Mouse (Mus musculus): Measurements from ENCODE around the gene 4930402H24Rik.

Gene 4930402H24Rik

DNA sequence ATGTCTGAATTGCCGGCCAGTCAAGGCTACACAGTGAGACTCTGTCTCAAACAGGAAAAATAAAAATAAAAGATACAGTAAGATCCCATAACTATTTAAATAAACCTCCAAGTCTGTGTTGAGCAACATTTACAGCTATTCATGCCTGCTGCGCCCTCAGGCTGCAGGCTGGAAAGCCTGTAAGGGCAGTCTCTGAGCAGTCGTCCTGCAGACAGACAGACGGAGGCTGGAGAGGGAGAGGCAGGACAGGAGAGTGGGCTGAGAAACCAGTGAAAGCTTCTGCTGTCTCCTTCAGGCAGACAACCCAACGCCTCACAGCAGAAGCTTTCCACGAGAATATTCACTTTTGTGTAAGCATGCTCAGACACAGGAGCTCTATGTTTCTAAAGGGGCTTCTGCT is 92.5 kb downstream of the 4930402H24Rik start:
- CTCF ChIA-PET: no interaction called here

DNA sequence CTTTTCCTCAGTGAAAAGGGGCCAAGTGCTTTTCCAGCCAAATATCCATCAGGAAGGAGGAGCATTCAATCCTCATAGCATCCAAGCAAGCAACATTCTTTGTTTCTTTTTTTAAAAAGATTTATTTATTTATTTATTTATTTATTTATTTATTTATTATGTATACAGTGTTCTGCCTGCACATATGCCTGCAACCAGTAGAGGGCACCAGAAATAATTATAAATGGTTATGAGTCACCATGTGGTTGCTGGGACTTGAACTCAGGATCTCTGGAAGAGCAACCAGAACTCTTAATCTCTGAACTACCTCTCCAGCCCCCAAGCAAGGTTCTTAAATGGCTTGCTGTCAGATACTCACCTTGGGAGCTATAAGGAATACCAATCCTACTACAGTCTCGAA is 93.7 kb downstream of the 4930402H24Rik start:
- CTCF ChIA-PET: interaction anchor here (1.0 kb wide), 1 partner anchor 137 kb away, joined by 3 read pairs; no protein-coding TSS in a partner anchor

DNA sequence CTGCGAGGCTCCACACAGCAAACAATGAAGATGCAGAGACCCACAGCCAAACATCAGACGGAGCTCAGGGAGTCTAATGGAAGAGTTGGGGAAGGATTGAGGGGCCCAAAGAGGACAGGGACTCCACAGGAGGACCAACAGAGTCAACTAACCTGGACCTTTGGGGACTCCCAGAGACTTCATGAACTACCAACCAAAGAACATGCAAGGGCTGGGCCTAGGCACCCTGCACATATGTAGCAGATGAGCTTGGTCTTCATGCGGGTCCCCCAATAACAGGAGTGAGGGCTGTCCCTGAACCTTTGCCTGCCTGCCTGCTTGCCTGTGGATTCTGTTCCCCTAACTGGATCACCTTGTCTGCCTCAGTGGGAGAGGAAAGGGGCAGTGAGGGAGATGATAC is 101.1 kb downstream of the 4930402H24Rik start:
- CTCF ChIA-PET: no interaction called here

DNA sequence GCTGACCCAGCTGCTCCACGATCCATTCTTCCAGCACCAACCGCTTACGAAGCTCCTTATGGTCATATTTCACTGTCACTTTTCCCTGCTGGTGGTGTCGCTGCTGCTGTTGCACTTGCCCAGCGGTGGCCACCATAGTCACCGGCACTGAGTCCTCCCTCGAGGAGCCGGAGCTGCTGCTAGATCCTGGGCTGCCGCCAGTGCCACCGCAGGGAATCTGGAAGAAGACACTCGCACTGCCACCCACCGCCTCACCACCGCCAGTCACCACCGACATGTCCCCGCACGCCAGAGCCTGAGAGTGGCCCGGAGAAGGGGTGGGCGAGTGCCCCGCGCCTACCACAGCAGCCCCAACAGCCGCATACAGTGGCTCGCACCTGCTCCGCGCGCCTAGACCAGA is 102.5 kb downstream of the 4930402H24Rik start:
- CTCF ChIA-PET: no interaction called here

DNA sequence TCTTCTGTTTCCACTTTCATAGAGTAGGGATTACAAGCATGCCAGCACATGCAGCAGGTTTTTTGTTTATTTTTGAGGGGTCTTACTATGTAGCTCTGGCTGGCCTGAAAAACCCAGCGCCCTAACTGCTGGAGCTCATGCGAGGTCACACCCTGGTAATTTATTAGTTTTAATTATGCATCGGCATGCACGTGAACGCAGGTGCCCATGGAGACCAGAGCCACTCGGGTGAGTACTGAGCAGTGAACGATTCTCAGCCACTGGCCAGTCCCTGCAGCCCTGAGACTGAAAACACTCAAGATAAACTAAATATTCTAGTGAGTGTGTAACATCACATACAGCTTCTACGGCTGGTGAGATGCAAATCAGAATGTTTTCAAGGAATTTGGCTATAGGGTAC is 110.5 kb downstream of the 4930402H24Rik start:
- CTCF ChIA-PET: no interaction called here

DNA sequence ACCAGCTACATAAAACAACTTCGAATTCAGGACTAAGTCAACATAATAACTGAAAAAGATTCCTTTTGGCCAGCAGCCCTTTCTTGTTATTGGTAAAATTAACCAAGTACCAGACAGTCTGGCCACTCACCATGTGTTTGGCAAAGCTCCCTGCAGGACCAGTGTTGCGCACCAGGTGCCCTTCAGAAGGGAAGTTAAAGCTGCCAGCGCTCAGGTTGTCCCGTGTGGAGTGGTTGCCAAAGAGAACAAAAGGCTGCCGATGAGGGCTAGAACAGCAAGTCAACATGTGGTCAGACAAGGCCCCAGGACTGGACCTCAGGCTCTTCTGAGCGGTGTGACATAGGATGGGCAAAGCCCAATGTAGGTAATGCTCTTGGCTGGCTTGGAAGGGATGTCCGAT is 114.5 kb downstream of the 4930402H24Rik start:
- CTCF ChIA-PET: no interaction called here

DNA sequence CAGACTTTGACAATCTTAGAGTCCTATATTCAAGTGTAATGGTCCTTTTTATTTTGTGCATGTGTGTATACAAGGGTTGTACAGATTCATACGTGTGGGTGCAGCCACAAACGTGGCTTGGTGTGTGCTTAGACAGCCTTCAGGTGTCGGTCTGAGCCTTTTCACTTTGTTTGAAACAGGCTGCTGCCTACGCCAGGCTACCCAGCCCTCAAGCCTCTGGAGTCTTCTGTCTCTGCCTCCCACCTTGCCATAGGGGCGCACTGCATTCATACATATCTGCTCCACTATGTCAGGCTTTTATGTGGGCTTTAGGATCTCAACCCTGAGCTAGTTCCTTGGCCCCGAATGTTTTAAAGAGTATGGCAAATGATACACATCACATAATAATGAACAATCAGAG is 116.6 kb downstream of the 4930402H24Rik start:
- CTCF ChIA-PET: no interaction called here

DNA sequence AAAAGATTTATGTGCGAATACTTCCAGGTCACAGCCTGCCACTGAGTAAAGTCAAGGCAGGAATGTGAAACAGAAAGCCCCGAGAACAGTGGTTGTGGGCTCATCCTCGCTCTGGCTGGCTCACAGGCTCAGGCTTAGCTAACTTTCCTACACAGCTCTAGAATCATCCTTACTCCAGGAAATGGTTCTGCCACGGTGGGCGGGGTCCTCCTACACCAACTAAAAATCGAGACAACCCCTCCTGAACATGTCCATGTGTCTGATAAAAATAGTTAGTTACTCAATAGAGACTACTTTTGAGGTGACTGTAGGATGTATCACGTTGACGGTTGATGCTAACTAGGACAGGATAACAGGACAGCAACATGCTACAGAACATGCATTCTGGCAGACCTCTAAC is 117.2 kb downstream of the 4930402H24Rik start:
- CTCF ChIA-PET: no interaction called here

DNA sequence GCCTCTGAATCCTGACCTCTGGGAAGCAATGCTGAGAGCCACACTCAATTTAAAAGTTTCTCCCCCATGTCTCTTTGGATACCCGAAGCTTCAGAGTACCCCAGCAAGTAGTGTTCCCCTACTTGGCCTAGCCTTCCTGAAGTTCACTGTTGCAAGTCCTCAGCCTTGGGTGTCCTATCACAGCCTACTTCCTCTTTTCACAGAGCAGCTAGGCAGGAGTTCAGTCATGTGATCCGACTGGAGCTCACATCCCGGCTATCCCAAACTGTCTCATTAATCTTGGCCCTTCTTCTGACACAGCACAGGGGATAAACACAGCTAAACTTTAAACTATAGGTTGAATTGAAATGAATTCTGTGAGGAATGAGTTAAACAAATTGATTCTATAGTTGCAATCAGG is 121.3 kb downstream of the 4930402H24Rik start:
- CTCF ChIA-PET: no interaction called here

DNA sequence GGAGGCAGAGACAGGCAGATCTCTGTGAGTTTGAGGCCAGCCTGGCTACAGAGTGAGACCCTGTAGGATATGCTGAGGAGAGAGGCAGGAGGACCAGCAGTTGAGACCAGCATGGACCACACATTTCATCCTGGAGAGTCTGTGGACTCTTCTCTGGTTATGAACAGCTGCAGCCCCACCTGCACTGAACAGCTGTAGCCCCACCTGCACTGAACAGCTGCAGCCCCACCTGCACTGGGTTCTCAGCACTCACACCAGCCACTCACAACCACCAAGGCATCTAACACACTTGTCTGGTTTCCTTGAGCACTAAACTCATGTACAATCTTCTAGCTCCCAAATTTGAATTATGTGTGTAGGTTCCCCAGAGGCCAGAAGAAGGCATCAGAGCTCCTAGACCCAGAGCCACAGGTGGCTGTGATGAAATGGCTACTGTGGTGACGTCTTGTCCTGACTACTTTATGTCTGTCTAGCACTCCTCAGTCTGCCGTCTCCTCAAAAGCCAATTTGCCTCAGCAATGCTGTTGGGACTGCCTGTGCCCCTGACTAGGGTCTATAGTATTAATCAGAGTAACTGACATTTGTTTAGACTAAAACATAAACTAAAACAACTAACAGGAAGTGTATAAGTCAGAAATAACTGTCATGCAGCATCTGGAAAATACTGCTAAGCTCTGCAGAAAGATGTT is 125.4 kb downstream of the 4930402H24Rik start:
- CTCF ChIA-PET: no interaction called here

DNA sequence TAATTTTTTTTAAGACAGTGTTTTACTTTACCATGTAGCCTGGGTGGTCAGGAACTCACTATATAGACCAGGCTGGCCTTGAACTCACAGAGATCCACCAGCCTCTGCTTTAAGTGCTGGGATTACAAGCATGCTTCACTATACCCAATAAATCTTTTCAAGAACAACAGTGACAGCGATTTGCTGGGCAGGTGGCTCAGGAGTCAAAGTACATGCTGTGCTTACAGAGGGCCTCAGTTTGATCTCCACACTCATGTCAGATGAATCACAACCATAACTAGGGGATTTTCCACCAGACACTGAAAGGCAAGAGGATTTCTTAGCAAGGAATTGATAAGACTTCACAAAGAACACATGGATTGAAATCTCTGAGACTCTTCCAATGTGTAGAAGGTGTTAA is 126.3 kb downstream of the 4930402H24Rik start:
- CTCF ChIA-PET: no interaction called here

DNA sequence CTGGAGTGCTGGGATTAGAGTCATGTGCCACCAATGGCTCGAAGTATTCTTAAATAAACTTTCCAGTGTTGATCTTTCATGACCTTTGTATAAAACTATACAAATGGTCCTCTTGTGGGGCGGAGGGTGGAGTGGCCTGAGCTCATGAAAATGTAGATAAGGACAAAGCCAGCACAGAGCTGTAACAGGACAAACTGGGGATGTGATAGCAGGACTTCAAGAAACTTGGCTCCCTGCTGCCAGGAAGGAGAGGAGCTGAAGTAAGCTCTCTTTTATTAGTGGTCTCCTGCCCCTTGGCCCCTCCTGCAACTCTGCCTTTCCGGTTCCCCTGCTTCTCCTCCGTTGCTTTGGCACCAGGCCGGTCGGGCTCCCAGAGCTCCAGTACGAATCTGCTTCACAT is 129.6 kb downstream of the 4930402H24Rik start:
- CTCF ChIA-PET: no interaction called here

DNA sequence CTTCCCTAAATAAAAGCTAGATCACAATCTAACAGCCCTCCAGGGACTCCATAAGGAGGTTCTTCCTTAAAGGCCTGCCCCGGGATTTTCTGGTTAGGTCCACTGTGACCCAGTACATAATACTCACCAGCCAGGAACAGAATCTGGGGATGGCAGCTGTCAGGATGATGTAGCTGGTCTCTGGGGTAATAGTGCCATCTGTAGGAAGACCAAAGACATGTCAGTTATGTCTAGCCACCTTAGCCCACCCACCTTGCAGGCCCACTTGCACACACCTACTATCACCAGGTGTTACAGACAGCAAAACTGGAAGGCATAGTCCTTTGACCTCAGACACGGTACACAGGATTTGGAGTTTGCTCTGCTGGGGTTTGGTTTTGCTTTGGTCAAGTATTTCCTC is 138.7 kb downstream of the 4930402H24Rik start:
- CTCF ChIA-PET: no interaction called here

DNA sequence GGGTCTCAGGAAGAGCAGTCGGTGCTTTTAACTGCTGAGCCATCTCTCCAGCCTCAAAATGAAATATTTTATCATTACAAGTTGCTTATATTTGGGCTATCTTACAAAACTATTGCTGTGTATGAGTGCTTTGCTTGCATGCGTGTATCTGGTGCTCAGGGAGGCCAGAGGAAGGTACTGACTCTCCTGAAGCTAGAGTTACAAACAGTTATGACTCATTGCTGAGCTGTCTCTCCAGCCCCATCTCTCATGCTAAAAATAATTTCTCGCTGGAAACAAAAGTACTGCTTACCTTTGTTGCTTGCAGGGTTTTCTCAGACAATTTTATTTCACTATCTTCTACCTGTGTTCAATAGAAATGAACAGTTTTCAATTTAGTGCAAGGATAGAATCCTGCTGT is 140.8 kb downstream of the 4930402H24Rik start:
- CTCF ChIA-PET: no interaction called here

DNA sequence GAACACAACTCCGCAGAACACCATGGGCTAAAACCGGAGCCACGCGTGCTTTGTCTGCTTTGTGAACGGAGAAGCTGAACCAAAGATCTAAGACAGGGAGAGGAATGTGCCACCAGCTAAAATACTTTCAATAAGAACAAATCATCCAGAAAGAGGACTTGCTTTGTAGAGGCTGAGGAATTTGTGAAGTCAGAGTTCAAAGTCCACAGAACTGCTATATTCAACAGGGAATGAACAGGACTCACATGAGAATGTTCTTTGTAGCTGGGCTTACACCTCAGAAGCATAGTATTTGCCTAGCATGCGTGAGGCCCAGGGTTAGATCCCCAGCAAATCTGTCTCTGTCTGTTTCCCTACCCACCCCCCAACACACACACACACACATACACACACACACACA is 145.3 kb downstream of the 4930402H24Rik start:
- CTCF ChIA-PET: no interaction called here

DNA sequence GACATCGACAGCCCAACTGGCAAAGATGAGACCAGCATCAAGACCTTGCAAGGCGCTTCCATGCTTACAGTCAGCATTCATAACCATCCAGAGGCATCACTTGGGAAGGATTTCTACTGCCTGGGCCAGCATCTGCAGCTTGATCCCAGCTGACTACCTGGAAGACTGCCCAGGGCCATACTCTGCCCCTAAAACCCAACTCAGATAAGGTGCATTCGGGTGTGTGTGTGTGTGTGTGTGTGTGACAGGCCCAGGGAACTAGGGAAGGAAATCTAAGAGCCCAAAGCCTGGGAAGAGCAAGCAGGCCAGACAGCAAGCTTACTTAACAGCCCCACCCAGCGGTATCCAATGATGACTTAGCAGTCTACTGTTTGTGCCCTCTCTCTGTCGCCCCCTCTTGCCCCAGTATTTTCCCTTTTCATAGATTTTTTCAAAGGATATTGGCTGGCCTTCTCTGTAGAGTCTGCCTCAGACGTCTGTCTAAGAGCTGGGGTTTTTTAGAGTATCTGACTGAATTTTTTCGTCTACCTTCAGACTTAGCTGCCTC is 151.1 kb downstream of the 4930402H24Rik start:
- CTCF ChIA-PET: no interaction called here

DNA sequence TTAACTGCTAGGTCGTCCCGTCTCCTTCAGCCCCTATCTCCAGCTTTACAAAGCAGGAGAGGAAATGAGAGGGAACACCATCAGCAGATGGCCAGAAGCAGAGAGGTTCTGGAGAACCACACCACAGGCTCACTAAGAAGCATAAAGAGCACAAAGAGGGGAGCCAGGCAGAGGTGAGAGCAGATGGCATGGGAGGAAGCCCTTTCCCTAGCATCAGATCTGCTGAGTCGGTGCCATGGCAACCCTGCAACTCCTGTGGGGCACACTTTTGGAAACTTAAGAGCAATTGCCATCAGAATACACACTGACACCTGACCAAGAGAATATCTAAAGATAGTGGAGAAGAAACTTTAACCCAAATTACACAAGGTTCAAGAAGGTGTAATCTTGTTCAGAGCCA is 151.6 kb downstream of the 4930402H24Rik start:
- CTCF ChIA-PET: no interaction called here

DNA sequence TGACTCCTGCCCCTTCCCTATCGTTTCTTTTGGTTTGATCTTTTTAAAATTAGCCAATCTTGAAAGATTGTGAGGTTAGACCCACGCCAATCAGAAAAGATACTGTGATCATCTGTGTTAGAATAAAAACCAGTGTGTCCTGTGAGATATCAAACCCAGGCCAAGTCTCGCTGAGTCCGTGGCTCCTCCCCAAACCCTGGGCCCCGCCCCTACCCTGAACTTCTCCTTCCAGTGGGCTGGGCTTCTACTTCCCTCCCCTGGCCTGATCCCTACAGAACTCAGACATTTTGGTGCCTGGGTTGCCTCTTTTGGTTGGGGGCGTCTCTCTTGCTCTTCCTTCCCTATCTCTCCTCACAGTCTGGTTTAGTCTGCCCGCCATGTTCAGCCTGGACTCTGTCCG is 155.8 kb downstream of the 4930402H24Rik start:
- CTCF ChIA-PET: interaction anchor here (0.6 kb wide), 1 partner anchor 11 kb away, joined by 3 read pairs; no protein-coding TSS in a partner anchor

DNA sequence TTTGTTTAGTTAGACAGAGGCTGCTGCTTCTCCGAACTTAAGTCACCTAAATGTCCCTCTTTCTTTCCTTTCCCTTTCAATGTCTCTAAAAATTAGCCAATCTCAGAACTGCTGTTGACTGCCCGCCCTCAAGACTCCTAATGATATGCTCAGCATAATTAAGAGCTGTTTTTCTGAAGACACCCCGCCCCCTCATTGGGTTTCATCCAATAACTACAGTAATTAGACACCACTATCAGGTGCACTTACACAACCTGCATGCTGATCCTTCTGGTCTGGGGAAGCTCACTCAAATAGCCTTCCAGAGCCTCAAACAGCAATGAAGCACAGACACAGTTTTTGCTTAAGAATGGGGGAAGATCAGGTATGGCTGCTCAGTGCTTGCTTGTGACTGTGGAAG is 156.5 kb downstream of the 4930402H24Rik start:
- CTCF ChIA-PET: no interaction called here

DNA sequence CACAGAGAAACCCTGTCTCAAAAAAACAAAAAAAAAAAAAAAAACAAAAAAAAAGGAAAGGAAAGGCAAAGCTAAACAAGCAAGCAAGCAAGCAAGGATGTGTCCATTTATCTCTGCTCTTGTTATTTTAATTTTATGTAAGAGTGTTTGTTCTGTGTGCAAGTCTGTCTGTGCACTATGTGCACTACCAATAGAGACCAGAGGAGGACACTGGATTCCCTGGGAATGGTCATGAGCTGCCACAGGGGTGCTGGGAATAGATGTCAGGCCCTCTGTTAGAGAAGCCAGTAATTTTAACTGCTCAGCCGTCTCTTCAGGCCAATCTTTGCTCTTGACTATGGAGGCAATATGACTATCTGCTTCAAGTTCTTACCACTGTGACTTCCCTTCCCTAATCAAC is 162.6 kb downstream of the 4930402H24Rik start:
- CTCF ChIA-PET: no interaction called here

DNA sequence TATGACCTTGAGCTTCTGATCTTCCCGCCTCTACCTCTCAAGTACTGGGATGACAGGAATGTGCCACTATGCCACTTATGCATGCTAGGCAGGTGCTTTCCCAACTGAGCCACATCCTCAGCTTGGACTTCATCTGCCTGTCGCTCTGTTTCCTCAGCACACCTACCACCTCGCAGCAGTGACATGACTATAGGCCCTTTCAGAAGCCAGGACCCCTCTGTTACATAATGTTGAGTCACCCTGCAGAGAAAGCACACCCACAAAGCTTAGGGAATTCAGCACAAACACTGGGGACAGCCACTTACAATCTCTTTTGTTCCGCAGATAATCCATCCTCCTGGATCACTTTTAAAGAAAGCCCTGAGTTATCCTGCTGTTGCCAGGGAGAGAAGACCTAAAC is 166.1 kb downstream of the 4930402H24Rik start:
- CTCF ChIA-PET: no interaction called here

DNA sequence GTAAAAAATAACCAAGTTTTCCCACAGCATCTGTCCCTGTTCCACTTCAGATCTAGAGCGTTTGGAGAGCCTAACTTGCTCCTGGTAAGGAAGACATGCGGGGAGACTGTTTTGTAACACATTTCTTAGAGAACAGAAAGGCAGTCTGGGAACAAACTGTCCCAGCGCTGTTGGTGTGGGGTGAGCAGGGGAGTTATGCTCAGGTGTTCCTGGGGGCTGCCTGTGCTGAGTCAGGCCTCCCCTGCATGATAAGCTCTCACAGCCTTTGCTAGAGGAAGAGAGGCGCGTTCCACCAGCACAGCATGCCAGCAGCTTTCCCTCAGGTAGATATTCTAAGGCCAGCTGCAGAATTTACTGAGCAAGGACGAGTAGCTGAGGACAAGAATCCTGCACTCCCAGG is 168.2 kb downstream of the 4930402H24Rik start:
- CTCF ChIA-PET: no interaction called here

DNA sequence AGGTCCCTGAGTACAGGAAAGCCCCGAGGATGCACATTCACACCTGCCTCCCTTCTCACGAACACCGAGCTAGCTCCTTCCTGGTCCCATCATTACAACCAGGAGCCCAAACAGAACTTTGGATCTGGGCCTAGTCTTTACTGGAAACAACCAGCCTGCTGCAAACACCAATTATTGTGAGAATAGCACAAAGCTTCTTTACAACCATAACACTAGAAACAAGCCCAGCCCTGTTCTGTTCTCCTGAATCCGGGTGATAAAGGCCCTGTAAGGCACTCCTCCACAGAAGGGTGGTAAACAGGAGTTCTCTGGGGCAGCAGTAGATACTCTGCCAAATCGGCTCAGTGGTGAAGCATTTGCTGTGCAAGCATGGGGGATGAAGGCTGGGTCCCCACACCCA is 170.9 kb downstream of the 4930402H24Rik start:
- CTCF ChIA-PET: no interaction called here

DNA sequence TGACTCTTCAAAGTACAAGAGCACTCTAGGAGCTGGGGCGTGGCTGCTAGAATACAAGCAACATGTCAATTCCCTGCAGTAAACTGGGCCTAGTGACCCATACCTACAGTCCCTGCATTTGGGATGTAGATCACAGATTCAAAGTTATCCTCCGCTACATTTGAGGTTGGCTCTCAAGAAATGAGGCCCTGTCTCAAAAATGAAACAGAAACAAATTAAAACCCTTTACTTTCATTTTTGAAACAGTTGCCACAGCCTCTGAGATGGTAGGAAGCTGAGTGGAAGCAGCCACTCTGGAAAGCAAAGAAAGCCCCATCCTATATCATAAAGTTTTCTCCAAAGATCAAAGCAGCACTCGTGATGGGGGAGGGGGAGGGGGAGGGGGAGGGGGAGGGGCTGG is 172.8 kb downstream of the 4930402H24Rik start:
- CTCF ChIA-PET: interaction anchor here (0.6 kb wide), 1 partner anchor 8 kb away, joined by 3 read pairs; no protein-coding TSS in a partner anchor
